Mouse (Mus musculus) mesoderm, embryonic 11.5 days (tissue): ENCODE measurements at regions not wholly inside any gene's neighbourhood (a gene's known extent, or its start where the extent isn't known, plus 50 kb on each side); places are given as distances from the start of the nearest gene placed in this dataset.
"Not testable (repeated sequence)": the region's sequence is repeated elsewhere in the genome, so short reads cannot be mapped to it uniquely, and the experiment has no call there.

ENCODE experiments used
- DNase-seq: peaks from one replicate; pipeline ENCODE4 v3.0.0-alpha.2; 2012; ENCODE audit warnings: low read depth, low spot score

- no peak for DNase-seq
Observed at GRCm38 (mm10) chr5:81878563-81878962, 858.6 kb downstream of the Adgrl3 start.

DNA sequence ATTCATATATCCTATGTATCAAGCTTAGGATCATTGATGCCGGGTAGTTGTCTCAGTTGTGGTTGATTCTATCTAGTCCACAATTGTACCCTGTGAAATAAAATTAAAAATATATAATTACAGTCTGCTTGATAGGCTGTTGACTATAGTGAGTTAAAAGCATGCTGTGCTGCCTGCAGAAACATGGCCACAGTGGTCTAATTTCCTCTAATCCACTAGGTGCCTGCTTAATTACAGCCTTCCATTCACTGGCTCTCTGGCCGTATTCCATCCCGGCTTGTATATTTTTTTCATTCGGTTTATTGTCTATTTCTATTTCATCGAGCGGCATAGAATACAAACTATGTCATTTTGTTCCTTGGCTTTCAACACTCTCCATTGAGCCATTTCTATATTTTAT lies 873.4 kb downstream of the Adgrl3 start:
- no peak for DNase-seq

DNA sequence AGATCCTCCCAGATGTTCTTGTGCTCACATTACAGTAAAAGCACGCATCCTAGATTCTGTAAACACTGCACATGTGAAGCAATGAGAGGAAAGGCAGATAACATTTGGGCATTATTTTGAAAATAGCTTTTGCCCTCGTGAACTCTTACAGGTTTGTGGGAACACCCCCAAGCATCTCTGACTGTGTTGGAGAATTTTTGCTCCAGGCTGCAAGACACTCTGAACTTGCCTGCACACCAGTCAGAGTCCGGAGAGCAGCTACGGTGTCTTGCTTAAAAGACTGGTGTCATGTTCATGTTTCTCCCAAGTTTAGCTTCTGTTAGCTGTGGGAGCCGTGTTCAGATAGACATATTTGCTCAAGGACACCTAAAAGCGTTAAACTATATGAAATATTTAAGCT lies 889.4 kb downstream of the Adgrl3 start:
- no peak for DNase-seq

- no peak for DNase-seq
Observed at GRCm38 (mm10) chr5:81909964-81910363, 890.0 kb downstream of the Adgrl3 start.

GRCm38 (mm10) chr5:81916667-81917066 lies 896.7 kb downstream of the Adgrl3 start:
- no peak for DNase-seq

- DNase-seq = no peak
Observed at GRCm38 (mm10) chr5:81940798-81941197, 920.9 kb downstream of the Adgrl3 start.

- peak; percentile 2 for DNase-seq
Observed at GRCm38 (mm10) chr5:81969685-81970524, 950.0 kb downstream of the Adgrl3 start.

DNA sequence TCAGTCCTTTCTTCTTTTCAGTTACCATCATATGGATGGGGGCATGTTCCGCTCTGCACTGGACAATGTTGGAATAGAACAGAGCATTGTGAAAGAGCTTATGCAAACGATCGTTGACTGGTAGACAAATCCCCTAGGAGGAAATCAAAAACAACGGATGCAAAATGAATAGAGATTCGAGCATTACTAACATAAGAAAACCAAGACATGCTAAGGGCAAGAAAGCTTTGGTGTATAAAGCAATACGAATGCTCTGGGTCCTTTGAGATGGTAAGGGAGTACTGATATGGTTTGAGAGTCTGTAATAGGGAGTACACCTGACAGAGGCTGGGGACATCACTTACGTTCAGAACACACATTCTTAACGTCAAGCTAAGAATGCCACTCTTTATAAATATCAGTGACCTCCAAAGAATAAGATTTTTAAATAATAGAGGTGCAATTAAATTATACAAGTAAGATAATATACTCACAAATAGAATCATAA lies 950.6 kb downstream of the Adgrl3 start:
- DNase-seq = no peak

DNA sequence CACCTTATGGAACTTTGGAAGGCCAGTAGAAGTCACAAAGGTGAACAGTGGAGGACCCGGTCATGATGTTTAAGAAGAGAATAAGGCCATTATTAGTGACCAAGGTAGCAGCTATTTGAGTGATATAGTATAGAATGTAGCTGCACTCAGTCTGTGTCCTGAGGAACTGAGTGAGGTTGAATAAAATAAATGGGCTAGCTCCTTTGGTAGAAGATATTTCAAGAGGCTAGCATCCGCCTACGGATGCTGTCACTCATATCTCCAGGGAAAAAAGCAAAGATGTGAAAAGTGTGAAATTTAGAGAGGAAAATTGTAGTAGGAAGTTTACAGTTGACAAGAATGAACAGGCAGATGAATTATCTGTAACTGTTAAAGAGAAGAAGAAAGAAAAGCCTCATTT lies 956.6 kb downstream of the Adgrl3 start:
- DNase-seq = no peak

DNA sequence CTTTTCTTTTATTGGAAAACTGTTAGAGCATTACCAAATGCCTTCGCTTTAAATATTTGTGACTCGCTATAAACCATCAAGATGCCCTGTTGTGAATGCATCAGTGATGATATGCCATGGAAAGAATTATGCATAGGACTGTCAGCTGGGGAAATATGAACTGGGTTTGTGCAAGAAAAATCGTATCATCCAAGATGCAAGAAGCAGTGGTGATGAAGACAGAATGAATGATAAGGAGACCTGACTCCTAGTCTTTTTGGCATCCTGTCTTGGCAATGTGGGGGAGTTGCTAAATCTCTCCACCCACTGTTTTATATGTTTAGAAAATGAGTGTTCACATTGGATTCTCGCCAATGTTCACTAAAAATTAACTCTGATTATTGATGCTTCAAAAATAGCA lies 963.4 kb downstream of the Adgrl3 start:
- no peak for DNase-seq

- DNase-seq = no peak
Observed at GRCm38 (mm10) chr5:81988069-81988468, 968.1 kb downstream of the Adgrl3 start.

DNA sequence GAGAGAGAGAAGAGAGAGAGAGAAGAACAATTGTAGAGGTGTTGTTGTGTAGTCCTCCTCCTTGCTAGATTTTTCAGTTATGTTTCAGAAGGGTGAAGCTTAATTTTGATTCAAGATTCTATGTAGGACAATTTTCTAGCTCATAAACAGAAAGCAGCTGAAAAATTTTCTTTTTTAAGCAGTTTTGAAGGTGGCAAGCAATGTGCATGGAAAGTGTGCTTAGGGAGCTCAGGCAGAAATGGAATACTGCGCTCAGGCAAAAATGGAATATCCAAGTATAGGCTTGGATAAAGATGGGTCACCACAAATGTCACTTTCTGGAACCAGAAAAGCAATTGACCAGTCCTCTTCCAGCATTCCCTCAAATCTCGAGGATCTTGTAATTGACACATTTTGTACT lies 988.0 kb downstream of the Adgrl3 start:
- DNase-seq = no peak

DNA sequence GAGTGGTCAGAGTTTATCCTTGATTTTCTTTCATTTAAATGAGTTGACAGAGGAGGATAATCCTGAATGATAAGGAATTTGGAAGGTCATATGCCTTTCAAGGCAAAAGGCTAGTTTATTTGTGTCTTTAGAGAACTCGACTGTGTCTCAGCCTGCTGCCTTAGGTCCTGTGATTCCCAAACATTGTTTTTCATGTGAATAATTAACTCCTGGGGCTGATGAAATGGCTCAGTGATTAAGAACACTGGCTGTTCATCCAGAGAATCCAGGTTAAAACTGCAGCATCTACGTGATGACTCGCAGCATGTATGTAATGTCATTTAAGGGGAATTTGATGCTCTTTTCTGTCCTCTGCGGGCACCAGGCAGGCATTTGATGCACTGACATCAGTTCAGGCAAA lies 1004.2 kb downstream of the Adgrl3 start:
- no peak for DNase-seq

DNA sequence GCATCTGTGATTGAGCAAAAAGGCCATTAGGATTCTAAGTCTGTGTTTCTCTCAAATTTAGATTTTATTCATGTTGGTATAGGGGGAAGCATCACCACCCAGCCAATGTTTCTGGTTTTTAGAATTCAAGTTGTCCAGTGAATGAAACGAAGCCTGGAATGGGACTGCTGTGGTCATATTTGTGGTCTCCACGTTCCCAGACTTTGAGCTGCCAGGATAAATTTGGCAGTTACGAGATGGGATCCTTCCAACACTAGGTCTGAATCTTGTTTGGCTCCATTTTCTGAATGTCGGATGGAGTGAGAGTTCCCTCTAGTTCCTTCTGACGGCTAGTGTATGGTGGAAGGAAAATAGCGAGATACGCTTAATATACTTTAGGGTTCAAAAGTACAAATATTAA lies 1014.8 kb downstream of the Adgrl3 start:
- DNase-seq = no peak

DNA sequence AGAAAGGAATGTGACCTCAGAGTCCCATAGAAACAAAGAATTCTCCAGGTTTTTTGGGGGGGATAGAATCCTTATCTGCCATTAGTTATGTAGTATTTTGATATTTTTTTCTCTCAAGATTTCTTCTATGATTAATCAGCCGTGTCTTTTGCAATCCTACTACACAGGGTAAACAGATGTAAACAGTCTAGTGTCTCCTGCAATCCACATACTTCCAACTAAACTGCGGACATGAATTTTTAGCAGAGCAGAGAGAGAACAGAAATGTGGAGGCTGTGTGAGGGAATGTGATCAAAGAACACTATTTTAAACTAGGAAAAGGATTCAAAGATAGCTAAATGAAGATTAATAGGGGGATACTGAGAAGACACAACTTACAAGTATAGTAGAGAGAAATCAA lies 1026.2 kb downstream of the Adgrl3 start:
- no peak for DNase-seq

DNA sequence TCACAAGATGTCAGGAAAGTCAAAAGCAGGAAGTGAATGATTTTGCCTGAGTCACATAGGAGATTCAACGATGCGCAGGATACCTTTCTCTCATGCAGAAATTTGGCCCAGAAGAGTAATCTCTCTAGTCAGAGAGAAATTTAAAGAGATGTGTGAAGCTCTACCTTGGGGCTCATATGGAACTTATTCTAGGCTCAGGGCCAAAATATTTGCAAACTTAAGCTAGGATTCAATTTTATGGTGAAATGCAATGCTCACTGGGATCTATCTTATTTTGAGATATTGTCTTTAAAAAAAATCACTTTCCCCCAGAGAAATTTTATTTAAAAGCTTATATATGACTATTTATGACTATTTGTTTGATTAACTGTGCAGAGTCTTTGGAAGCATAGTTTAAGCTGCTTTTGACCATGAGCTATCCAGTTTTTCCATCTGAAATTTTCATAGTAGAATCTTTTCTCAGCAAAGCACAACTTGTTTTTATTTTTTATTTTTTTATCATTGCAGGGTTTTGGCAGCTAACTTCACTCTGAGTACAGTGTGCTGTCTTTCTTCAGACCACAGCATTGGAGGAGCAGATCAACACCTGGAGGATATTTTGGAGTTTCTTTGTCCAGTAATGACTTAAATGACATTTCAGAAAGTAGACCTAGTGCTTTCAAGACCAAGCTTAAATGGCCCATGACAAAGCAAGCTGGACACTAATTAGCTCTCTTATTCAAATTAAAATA lies 1039.3 kb downstream of the Adgrl3 start:
- DNase-seq = no peak

DNA sequence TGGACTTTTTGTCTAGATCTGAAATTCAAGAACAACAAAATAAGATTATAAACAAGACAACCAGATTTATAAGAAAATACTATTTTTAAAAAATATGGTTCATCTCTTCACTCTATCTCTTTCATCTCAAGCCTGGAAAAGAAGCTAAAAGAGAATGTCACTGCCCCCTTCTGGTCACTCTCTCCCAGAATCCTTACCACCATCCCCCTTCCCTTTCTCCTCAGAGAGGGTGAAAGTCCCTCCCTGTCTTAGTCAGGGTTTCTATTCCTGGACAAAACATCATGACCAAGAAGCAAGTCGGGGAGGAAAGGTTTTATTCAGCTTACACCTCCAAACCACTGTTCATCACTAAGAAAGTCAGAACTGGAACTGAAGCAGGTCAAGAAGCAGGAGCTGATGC lies 1040.7 kb downstream of the Adgrl3 start:
- peak; percentile 10 for DNase-seq

GRCm38 (mm10) chr5:82069221-82069620 lies 1049.3 kb downstream of the Adgrl3 start:
- not testable (repeated sequence) for DNase-seq

DNA sequence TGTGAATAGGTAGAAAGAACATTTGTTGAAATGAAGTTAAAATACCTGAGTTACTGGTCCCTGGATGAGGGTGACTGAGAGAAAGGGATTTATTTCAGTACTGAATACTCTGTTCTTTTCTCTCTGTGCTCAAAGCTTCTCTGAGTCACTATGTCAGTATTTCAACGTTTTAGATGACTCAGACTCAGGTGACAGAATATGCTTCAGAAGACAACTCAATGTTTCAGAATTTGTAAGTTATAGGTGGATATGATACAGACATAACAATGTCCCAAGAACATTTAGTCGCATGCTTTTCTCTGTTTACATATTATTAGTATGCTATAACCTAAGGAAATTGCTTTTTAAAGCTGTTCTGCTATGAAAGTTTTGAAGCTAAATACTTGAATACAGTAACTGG lies 1069.5 kb downstream of the Adgrl3 start:
- no peak for DNase-seq

- no peak for DNase-seq
Observed at GRCm38 (mm10) chr5:82103056-82103807, 1083.3 kb downstream of the Adgrl3 start.

GRCm38 (mm10) chr5:82103857-82104256 lies 1083.9 kb downstream of the Adgrl3 start:
- no peak for DNase-seq

DNA sequence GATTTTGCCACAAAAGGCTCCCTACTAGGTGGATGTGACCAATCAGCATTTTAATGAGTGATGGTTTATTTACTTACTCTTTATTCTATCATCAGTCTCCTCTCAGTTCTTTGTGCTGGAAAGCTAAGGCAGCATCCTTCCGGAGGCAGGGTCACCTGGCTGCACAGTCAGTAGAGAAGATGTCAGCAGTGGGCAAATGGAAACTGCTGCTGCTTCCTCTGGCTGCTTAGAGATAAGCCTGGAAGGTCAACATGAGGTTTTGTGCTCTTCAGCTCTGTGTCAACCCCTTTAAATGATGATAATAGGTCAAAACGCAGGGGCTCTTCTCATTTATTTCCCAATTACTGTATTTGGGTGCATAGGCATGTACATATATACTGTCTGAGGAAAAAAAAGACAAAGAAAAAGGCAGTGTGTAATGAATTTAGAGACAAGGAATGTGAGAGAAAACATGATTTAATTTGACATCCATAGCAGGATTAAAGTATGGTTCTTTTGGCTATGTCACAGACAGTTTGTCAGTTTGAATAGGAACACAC lies 1106.1 kb downstream of the Adgrl3 start:
- DNase-seq = no peak
